Mouse (Mus musculus) megakaryocyte-erythroid progenitor cell, adult 5-6 weeks (primary cell): ENCODE results near the gene Ythdf2. TPM values are rescaled to one million over a fixed set of nuclear protein-coding genes. Genes with fewer than 3 reads are reported as not detected.

Experiments used
- ATAC-seq: replicated peaks from 2 replicates; pipeline ENCODE4 v1.8.0; 2016; ENCODE audit warnings: mild to moderate bottlenecking, inconsistent platforms; ENCODE audit not compliant: severe bottlenecking, poor library complexity, low FRiP score, low TSS enrichment
- total RNA-seq, 2 experiments: library from RNA; stranded (forward) in 1 of 2; stranded (reverse) in 1 of 2; fragments of 200-1000, 215-1000 nt in 1 of 2; fragments of >200 nt in 1 of 2; fragmentation: Nextera tagmentation in 1 of 2; gene quantifications; 2 replicates each; pipeline ENCODE4 v1.2.3; 2014 to 2017

The Ythdf2 gene
- total RNA-seq, 2 experiments from 2014 or later, result 54.6 to 61.7 TPM

- ATAC-seq, result no peak
These were observed 786 bp downstream of the Ythdf2 start for GRCm38 (mm10) chr4:132211091-132211942.

GRCm38 (mm10) chr4:132210325-132210724 is 1.8 kb downstream of the Ythdf2 start:
- ATAC-seq, result peak; percentile 17

- no peak for ATAC-seq
These were observed 2.8 kb downstream of the Ythdf2 start for GRCm38 (mm10) chr4:132209299-132209698.

- no peak for ATAC-seq
These were observed 4.8 kb downstream of the Ythdf2 start for GRCm38 (mm10) chr4:132207280-132207679.

GRCm38 (mm10) chr4:132198771-132199170 is 13.3 kb downstream of the Ythdf2 start:
- no peak for ATAC-seq

- ATAC-seq, result peak; percentile 82
These were observed 13.8 kb downstream of the Ythdf2 start for GRCm38 (mm10) chr4:132198285-132198712.

- ATAC-seq, result no peak
These were observed 17.1 kb downstream of the Ythdf2 start for GRCm38 (mm10) chr4:132194975-132195374.

- ATAC-seq, result no peak
These were observed 17.7 kb downstream of the Ythdf2 start for GRCm38 (mm10) chr4:132194373-132194772.

- no peak for ATAC-seq
These were observed 24.2 kb downstream of the Ythdf2 start for GRCm38 (mm10) chr4:132187826-132188401.

GRCm38 (mm10) chr4:132183162-132183561 is 28.9 kb downstream of the Ythdf2 start:
- ATAC-seq, result no peak

- no peak for ATAC-seq
These were observed 30.1 kb downstream of the Ythdf2 start for GRCm38 (mm10) chr4:132181721-132182658.

- ATAC-seq, result no peak
These were observed 31.4 kb downstream of the Ythdf2 start for GRCm38 (mm10) chr4:132180710-132181109.

GRCm38 (mm10) chr4:132178630-132179059 is 33.5 kb downstream of the Ythdf2 start:
- ATAC-seq, result peak; percentile 61; the same call in 1 of the 2 replicates

GRCm38 (mm10) chr4:132176474-132176873 is 35.6 kb downstream of the Ythdf2 start:
- no peak for ATAC-seq

GRCm38 (mm10) chr4:132170891-132171290 is 41.2 kb downstream of the Ythdf2 start:
- no peak for ATAC-seq

GRCm38 (mm10) chr4:132169761-132170160 is 42.3 kb downstream of the Ythdf2 start:
- ATAC-seq, result no peak

GRCm38 (mm10) chr4:132169271-132169670 is 42.8 kb downstream of the Ythdf2 start:
- ATAC-seq, result no peak

GRCm38 (mm10) chr4:132167436-132167835 is 44.7 kb downstream of the Ythdf2 start:
- ATAC-seq, result no peak

GRCm38 (mm10) chr4:132166350-132167290 is 45.5 kb downstream of the Ythdf2 start:
- ATAC-seq, result no peak
